Mouse (Mus musculus) cerebral cortex, adult 2 months (tissue): ENCODE measurements around the gene Ptger4.

ENCODE experiments used
- WGBS: fragments of 180-500 bp; shearing (Covaris S2); methylation state at CpG from one replicate; pipeline ENCODE4 v1.1.7; 2018; 5-methylcytosine and 5-hydroxymethylcytosine counted together

The Ptger4 gene

GRCm38 (mm10) chr15:5158827-5159226 is 85.2 kb downstream of the Ptger4 start:
- 60% methylated on average over 6 of the region's 6 CpGs for WGBS

GRCm38 (mm10) chr15:5157386-5157785 is 86.6 kb downstream of the Ptger4 start:
- WGBS = 9% methylated on average over 1 of the region's 1 CpGs
